Mouse (Mus musculus) midbrain, embryonic 13.5 days (tissue): Measurements from ENCODE around the gene Cntnap5b. TPM values are rescaled to one million over a fixed set of nuclear protein-coding genes. Genes with fewer than 3 reads are reported as not detected.

Source experiments
- ATAC-seq: fragments of 200-750 bp; cut with Nextera tagmentation; 2 replicates; pipeline ENCODE4 v1.8.0; 2017; ENCODE audit warnings: mild to moderate bottlenecking, moderate TSS enrichment, moderate library complexity
- H3K27ac ChIP-seq: fragments of 300-500 bp; sonication (generic); 2 replicates; pipeline ENCODE4 v1.5.1; 2015; ENCODE audit warnings: inconsistent platforms, mild to moderate bottlenecking, moderate library complexity
- H3K27me3 ChIP-seq: fragments of 300-500 bp; sonication (generic); 2 replicates; pipeline ENCODE4 v1.6.1; 2015; ENCODE audit warnings: mild to moderate bottlenecking, inconsistent platforms
- H3K36me3 ChIP-seq: fragments of 300-500 bp; sonication (generic); 2 replicates; pipeline ENCODE4 v1.6.1; 2015; ENCODE audit warnings: mild to moderate bottlenecking, inconsistent platforms
- H3K4me1 ChIP-seq: fragments of 300-500 bp; sonication (generic); replicated peaks from 2 replicates; pipeline ENCODE4 v1.6.1; 2015; ENCODE audit warnings: inconsistent platforms
- H3K4me2 ChIP-seq: fragments of 300-500 bp; sonication (generic); replicated peaks from 2 replicates; pipeline ENCODE4 v1.6.1; 2015; ENCODE audit warnings: moderate library complexity, mild to moderate bottlenecking, inconsistent platforms
- H3K4me3 ChIP-seq: fragments of 300-500 bp; sonication (generic); replicated peaks from 2 replicates; pipeline ENCODE4 v1.5.1; 2015; ENCODE audit warnings: mild to moderate bottlenecking, inconsistent platforms
- H3K9ac ChIP-seq: fragments of 300-500 bp; sonication (generic); replicated peaks from 2 replicates; pipeline ENCODE4 v1.6.1; 2015; ENCODE audit warnings: mild to moderate bottlenecking, inconsistent platforms
- H3K9me3 ChIP-seq: fragments of 300-500 bp; sonication (generic); 2 replicates; pipeline ENCODE4 v1.6.1; 2016; ENCODE audit warnings: mild to moderate bottlenecking, inconsistent platforms
- WGBS: fragments of 180-500 bp; shearing (Covaris S2); methylation state at CpG from one replicate; pipeline ENCODE4 v1.1.7; 2015; 5-methylcytosine and 5-hydroxymethylcytosine counted together
- polyA plus RNA-seq: library from polyadenylated mRNA; unstranded; fragments of >200 nt; fragmentation: Nextera tagmentation; extraction: Ambion mirVana; gene quantifications from 2 replicates; pipeline ENCODE4 v1.2.1, GENCODE M21; 2015

Gene Cntnap5b
- polyA plus RNA-seq, 1 experiment from 2014 or later: 1.0 TPM

- Histone ChIP-seq H3K4me1 (no peaks in the 10 kb centered on the region), H3K4me3 (no peak overlapping the region), H3K4me2 (no peak overlapping the region), H3K27ac (no peak overlapping the region), H3K36me3 (no peaks in the 10 kb centered on the region), H3K9me3 (no peaks in the 10 kb centered on the region), H3K9ac (no peak overlapping the region), H3K27me3 (no peaks in the 10 kb centered on the region)
- no peak for ATAC-seq
Measured at GRCm38 (mm10) chr1:100251964-100252363, 479.4 kb downstream of the Cntnap5b start.

- Histone ChIP-seq H3K9me3 (no peaks in the 10 kb centered on the region), H3K27ac (no peak overlapping the region), H3K4me3 (no peak overlapping the region), H3K9ac (no peak overlapping the region), H3K4me1 (no peaks in the 10 kb centered on the region), H3K36me3 (no peaks in the 10 kb centered on the region), H3K4me2 (no peak overlapping the region), H3K27me3 (no peaks in the 10 kb centered on the region)
- ATAC-seq: no peak
- WGBS: 88% methylated on average over 1 of the region's 1 CpGs
Measured at GRCm38 (mm10) chr1:100310687-100311086, 538.1 kb downstream of the Cntnap5b start.

GRCm38 (mm10) chr1:100331066-100331465 is 558.5 kb downstream of the Cntnap5b start:
- Histone ChIP-seq H3K9me3 (no peaks in the 10 kb centered on the region), H3K36me3 (no peaks in the 10 kb centered on the region), H3K4me1 (no peaks in the 10 kb centered on the region), H3K27me3 (no peaks in the 10 kb centered on the region), H3K4me2 (no peak overlapping the region), H3K4me3 (no peak overlapping the region), H3K9ac (no peak overlapping the region), H3K27ac (no peak overlapping the region)
- no peak for ATAC-seq
- 92% methylated on average over 3 of the region's 3 CpGs for WGBS

GRCm38 (mm10) chr1:100369415-100370113 is 597.0 kb downstream of the Cntnap5b start:
- Histone ChIP-seq H3K36me3 (no peaks in the 10 kb centered on the region), H3K4me3 (no peak overlapping the region), H3K4me2 (0 out of 2 replicates have a peak overlapping the region, but pooled peaks have one; percentile 5), H3K4me1 (peaks cover 12% of the 10 kb centered on the region), H3K27me3 (no peaks in the 10 kb centered on the region), H3K9me3 (no peaks in the 10 kb centered on the region), H3K9ac (no peak overlapping the region), H3K27ac (peak overlapping the region; percentile 10; the same call in 1 of the 2 replicates)
- peak; percentile 90 for ATAC-seq
- WGBS: 49% methylated on average over 5 of the region's 5 CpGs

GRCm38 (mm10) chr1:100386252-100386651 is 613.7 kb downstream of the Cntnap5b start:
- no peak for ATAC-seq
- 86% methylated on average over 1 of the region's 1 CpGs for WGBS

GRCm38 (mm10) chr1:100394034-100394433 is 621.5 kb downstream of the Cntnap5b start:
- Histone ChIP-seq H3K4me1 (no peaks in the 10 kb centered on the region), H3K9ac (no peak overlapping the region), H3K36me3 (no peaks in the 10 kb centered on the region), H3K27ac (no peak overlapping the region), H3K27me3 (no peaks in the 10 kb centered on the region), H3K9me3 (no peaks in the 10 kb centered on the region), H3K4me3 (no peak overlapping the region), H3K4me2 (no peak overlapping the region)
- ATAC-seq: no peak

More at GRCm38 (mm10) chr1:100386252-100386651, 613.7 kb downstream of the Cntnap5b start:
- Histone ChIP-seq H3K27ac (no peak overlapping the region), H3K36me3 (no peaks in the 10 kb centered on the region), H3K9ac (no peak overlapping the region), H3K9me3 (no peaks in the 10 kb centered on the region), H3K27me3 (no peaks in the 10 kb centered on the region), H3K4me1 (no peaks in the 10 kb centered on the region), H3K4me3 (no peak overlapping the region), H3K4me2 (no peak overlapping the region)

GRCm38 (mm10) chr1:100416658-100417224 is 644.2 kb downstream of the Cntnap5b start:
- peak; percentile 77 for ATAC-seq
- Histone ChIP-seq H3K4me3 (no peak overlapping the region), H3K9ac (no peak overlapping the region), H3K27me3 (no peaks in the 10 kb centered on the region), H3K4me1 (peaks cover 14% of the 10 kb centered on the region), H3K27ac (peak overlapping the region; percentile 69), H3K4me2 (no peak overlapping the region), H3K9me3 (no peaks in the 10 kb centered on the region), H3K36me3 (no peaks in the 10 kb centered on the region)

GRCm38 (mm10) chr1:100430038-100430774 is 657.6 kb downstream of the Cntnap5b start:
- no peak overlapping the region for H3K4me2 ChIP-seq
- H3K9me3 ChIP-seq: no peaks in the 10 kb centered on the region
- WGBS: 93% methylated on average over 1 of the region's 1 CpGs
- no peak overlapping the region for H3K27ac ChIP-seq
- H3K4me3 ChIP-seq: no peak overlapping the region
- no peaks in the 10 kb centered on the region for H3K36me3 ChIP-seq
- H3K27me3 ChIP-seq: no peaks in the 10 kb centered on the region
- ATAC-seq: no peak
- H3K4me1 ChIP-seq: no peaks in the 10 kb centered on the region
- H3K9ac ChIP-seq: no peak overlapping the region

GRCm38 (mm10) chr1:100463877-100464276 is 691.3 kb downstream of the Cntnap5b start:
- 95% methylated on average over 2 of the region's 2 CpGs for WGBS
- Histone ChIP-seq H3K4me2 (no peak overlapping the region), H3K4me1 (no peaks in the 10 kb centered on the region), H3K9me3 (no peaks in the 10 kb centered on the region), H3K4me3 (no peak overlapping the region), H3K36me3 (no peaks in the 10 kb centered on the region), H3K27me3 (no peaks in the 10 kb centered on the region), H3K27ac (no peak overlapping the region), H3K9ac (no peak overlapping the region)
- ATAC-seq: no peak

- Histone ChIP-seq H3K9me3 (no peaks in the 10 kb centered on the region), H3K9ac (no peak overlapping the region), H3K27me3 (no peaks in the 10 kb centered on the region), H3K27ac (no peak overlapping the region), H3K4me3 (no peak overlapping the region), H3K36me3 (no peaks in the 10 kb centered on the region), H3K4me1 (no peaks in the 10 kb centered on the region), H3K4me2 (no peak overlapping the region)
- ATAC-seq: no peak
- WGBS: 50% methylated on average over 1 of the region's 1 CpGs
Measured at GRCm38 (mm10) chr1:100465226-100465625, 692.7 kb downstream of the Cntnap5b start.

GRCm38 (mm10) chr1:100467595-100467994 is 695.0 kb downstream of the Cntnap5b start:
- H3K4me1 ChIP-seq: no peaks in the 10 kb centered on the region
- H3K9ac ChIP-seq: no peak overlapping the region
- no peaks in the 10 kb centered on the region for H3K36me3 ChIP-seq
- no peak overlapping the region for H3K27ac ChIP-seq
- no peaks in the 10 kb centered on the region for H3K9me3 ChIP-seq
- H3K27me3 ChIP-seq: no peaks in the 10 kb centered on the region
- no peak overlapping the region for H3K4me2 ChIP-seq
- WGBS: 49% methylated on average over 1 of the region's 1 CpGs
- ATAC-seq: no peak
- H3K4me3 ChIP-seq: no peak overlapping the region

GRCm38 (mm10) chr1:100509866-100510265 is 737.3 kb downstream of the Cntnap5b start:
- Histone ChIP-seq H3K27me3 (no peaks in the 10 kb centered on the region), H3K9ac (no peak overlapping the region), H3K4me3 (no peak overlapping the region), H3K4me1 (no peaks in the 10 kb centered on the region), H3K4me2 (no peak overlapping the region), H3K36me3 (no peaks in the 10 kb centered on the region), H3K27ac (no peak overlapping the region), H3K9me3 (no peaks in the 10 kb centered on the region)
- ATAC-seq: no peak
